Mouse (Mus musculus): Measurements from ENCODE around the gene Fbxl12. TPM values are rescaled to one million over a fixed set of nuclear protein-coding genes. Genes with fewer than 3 reads are reported as not detected.

Gene Fbxl12
- polyA plus RNA-seq, 1 experiment from 2014 or later = 4.5 TPM

Other genes starting within 250 kb of the Fbxl12 start
- 3.0 and 3.7 TPM in 2 replicates for gene Zfp26, start 184.6 kb downstream of the Fbxl12 start, polyA plus RNA-seq (2015; fragmentation: Nextera tagmentation; extraction: Ambion mirVana)
- 6.4 and 7.6 TPM in 2 replicates for gene Zfp426, start 152.0 kb downstream of the Fbxl12 start, polyA plus RNA-seq (2015; fragmentation: Nextera tagmentation; extraction: Ambion mirVana)
- 12.3 and 12.9 TPM in 2 replicates for gene Zfp266, start 123.3 kb downstream of the Fbxl12 start, polyA plus RNA-seq (2015; fragmentation: Nextera tagmentation; extraction: Ambion mirVana)
- 1.9 and 2.2 TPM in 2 replicates for gene Zfp846, start 63.5 kb downstream of the Fbxl12 start, polyA plus RNA-seq (2015; fragmentation: Nextera tagmentation; extraction: Ambion mirVana)
- 181 and 228 TPM in 2 replicates for gene Ubl5, start 1.9 kb downstream of the Fbxl12 start, polyA plus RNA-seq (2015; fragmentation: Nextera tagmentation; extraction: Ambion mirVana)
- gene Pin1, start 7.3 kb upstream of the Fbxl12 start, polyA plus RNA-seq (2015; fragmentation: Nextera tagmentation; extraction: Ambion mirVana) = 23.1 and 23.5 TPM in 2 replicates
- 0.20 and 0.30 TPM in 2 replicates for gene Olfm2, start 101.6 kb upstream of the Fbxl12 start, polyA plus RNA-seq (2015; fragmentation: Nextera tagmentation; extraction: Ambion mirVana)
- gene Col5a3, start 170.3 kb upstream of the Fbxl12 start, polyA plus RNA-seq (2015; fragmentation: Nextera tagmentation; extraction: Ambion mirVana) = 0.24 and 0.29 TPM in 2 replicates
- gene Rdh8, start 173.7 kb upstream of the Fbxl12 start, polyA plus RNA-seq (2015; fragmentation: Nextera tagmentation; extraction: Ambion mirVana) = not detected in 2 replicates
- gene A230050P20Rik, start 223.9 kb upstream of the Fbxl12 start, polyA plus RNA-seq (2015; fragmentation: Nextera tagmentation; extraction: Ambion mirVana) = 5.0 and 7.0 TPM in 2 replicates
- gene Angptl6, start 235.0 kb upstream of the Fbxl12 start, polyA plus RNA-seq (2015; fragmentation: Nextera tagmentation; extraction: Ambion mirVana) = 9.1 and 10.6 TPM in 2 replicates
- gene Ppan, start 243.4 kb upstream of the Fbxl12 start, polyA plus RNA-seq (2015; fragmentation: Nextera tagmentation; extraction: Ambion mirVana) = 55.0 and 61.3 TPM in 2 replicates

Measured in liver, embryonic 15.5 days (tissue).